Mouse (Mus musculus): Measurements from ENCODE around the gene Kcnmb4.

The Kcnmb4 gene

GRCm38 (mm10) chr10:116473759-116474549 is at the start of gene Kcnmb4:
Gene Kcnmb4 (minus strand): TSS chr10:116473878.
- no peak for DNase-seq (ENCODE audit: low read depth)

- DNase-seq (ENCODE audit: low read depth), result no peak
Measured at GRCm38 (mm10) chr10:116519588-116519987, 45.9 kb upstream of the Kcnmb4 start.

DNA sequence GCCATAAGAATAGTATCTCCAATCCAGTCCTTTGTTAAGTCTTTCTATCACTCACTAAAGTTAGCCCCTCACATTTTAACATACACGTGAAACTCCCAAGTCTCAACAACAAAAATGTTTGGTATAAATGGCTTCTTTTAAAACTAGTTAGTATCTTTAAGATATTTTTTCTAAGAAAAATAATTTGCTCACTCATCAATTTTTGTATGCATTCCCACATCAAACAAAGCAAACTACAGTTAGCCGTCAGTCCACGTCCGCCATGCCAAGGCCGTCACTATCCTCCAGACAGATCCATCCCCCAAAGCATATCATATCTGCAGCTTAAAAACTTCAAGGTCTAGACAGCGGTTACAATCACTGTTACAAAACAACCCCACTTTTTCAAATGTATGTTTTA is 41.9 kb upstream of the Kcnmb4 start:
- DNase-seq (ENCODE audit: low read depth), result no peak

DNA sequence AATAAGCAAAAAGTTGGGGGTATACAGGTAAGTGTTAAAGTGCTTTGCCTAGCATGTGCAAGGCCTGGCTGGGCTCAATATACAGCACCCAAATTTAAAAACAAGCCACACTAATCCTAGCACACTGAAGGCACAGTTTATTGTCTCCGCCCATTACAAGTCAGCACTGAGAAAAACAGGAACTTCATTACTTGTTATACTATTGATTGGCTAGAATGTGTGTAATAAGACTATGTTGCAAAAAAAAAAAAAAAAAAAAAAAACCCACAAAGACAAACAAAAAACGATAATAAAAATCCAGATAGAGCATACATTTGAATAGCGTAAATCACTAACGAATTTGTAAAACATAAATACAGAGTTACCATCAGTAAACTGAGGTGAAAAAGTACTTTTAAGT is 41.5 kb upstream of the Kcnmb4 start:
- DNase-seq (ENCODE audit: low read depth), result no peak

DNA sequence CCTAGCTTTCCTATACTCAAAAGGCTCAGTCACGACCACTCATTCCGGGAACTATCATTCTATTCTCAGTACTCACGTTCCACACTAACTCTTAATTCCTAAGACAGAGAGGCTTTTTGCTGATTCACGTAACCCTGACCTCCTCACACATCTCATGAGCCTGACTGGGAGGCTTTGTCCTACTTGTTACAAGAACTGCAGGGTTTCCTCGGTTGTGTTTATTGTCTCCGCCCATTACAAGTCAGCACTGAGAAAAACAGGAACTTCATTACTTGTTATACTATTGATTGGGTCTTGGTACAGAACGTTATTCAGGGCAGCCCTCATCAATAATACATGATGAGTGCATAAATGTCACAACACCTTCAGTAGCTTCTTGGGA is 39.6 kb upstream of the Kcnmb4 start:
- no peak for DNase-seq (ENCODE audit: low read depth)

DNA sequence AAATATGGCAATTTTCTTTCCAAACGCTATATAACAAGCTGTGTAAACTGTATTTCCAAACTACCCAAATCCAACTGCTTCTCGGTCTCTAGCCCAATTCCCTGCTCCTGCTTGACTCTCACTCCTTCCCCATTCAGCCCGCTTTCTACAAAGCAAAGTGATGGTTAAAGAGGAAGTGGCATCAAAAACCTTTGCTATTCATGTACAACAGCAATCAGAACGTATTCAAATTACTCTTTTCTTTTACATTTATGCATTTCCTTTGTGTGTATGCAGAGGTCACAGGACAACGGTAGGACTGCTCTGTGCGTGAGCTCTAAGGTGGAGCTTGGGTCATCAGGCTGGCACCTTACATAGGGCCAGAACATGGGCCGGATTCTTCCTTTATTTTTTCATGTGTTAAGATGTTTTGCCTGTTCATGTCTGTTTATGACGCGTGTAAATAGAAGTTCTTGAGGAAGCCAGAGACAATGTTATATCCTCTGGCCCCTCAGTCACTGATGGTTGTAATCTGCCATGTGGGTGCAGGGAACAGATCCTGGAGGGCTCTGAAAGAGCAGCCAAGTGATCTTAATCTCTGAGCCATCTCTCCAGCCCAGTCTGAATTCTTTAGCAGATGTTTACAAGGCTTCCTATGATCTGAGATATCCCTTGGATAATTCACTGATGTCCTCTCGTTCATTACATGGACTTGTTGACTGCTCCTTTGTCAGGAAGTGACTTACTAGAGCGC is 39.0 kb upstream of the Kcnmb4 start:
- DNase-seq (ENCODE audit: low read depth), result no peak

DNA sequence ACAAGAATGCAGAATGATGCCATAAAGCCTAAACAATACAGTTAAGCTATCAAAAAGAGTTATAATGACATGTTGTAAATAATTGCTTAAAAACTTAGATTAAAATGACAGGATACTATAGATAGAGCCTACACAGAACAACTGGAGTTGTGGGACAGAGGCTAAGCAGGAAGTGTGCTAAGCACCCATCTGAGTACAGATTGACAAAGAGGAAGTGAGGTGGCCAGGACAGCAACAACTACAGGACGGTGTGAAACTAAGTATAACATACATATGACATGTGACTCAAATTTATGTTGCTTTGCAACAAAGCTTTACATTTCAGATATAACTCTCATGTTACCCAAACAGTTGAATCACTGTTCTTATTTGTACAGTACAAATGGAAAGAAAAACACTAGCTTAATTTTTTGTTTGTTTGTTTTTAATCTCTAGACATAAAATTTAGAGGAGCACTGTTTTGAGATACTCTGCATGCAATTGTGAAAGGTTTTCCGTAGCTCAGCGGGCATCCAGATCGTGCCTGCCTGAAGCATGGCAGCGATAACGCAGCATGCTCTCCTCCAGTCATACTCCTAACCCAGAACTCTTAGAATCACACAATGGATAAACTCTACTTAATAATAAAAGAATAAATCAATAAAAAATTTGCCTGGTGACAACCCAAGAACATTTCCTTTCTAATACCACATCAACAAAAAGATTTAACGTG is 31.8 kb upstream of the Kcnmb4 start:
- no peak for DNase-seq (ENCODE audit: low read depth)

GRCm38 (mm10) chr10:116492768-116493167 is 19.1 kb upstream of the Kcnmb4 start:
- DNase-seq (ENCODE audit: low read depth), result no peak

- no peak for DNase-seq (ENCODE audit: low read depth)
Measured at GRCm38 (mm10) chr10:116486895-116487747, 13.4 kb upstream of the Kcnmb4 start.

DNA sequence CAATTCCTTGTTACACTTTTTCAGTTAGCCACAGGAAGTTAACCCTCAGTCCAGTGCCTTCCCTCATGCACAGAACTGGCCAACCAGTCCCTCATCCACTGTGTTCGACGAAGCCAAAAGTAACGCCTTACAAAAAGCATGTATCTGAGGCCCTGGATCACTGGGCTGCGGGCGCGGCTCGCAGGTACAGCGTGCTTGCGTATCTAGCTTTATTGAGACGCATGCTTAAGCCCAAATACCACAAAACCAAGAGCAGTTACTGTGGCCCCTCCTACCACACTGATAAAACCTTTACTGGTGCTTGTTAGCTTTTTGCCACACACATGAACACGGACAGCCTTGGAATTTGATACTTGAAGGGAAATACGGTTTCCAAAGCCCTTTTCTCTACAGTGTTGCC is 8.2 kb upstream of the Kcnmb4 start:
- DNase-seq (ENCODE audit: low read depth), result no peak

DNA sequence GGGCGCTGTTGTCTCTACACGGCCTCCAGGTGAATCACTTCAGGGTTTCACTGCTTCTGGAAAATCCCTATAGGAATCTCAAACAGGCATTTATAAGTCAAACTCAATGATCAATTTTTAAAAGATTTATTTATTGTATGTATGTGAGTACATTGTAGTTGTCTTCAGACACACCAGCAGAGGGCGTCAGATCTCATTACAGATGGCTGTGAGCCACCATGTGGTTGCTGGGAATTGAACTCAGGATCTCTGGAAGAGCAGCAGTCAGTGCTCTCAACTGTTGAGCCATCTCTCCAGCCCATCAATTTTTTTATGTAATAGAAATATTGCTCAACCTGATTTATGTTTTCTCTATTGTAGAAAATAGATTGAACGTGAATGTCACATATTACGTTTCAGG is 7.3 kb upstream of the Kcnmb4 start:
- no peak for DNase-seq (ENCODE audit: low read depth)

DNA sequence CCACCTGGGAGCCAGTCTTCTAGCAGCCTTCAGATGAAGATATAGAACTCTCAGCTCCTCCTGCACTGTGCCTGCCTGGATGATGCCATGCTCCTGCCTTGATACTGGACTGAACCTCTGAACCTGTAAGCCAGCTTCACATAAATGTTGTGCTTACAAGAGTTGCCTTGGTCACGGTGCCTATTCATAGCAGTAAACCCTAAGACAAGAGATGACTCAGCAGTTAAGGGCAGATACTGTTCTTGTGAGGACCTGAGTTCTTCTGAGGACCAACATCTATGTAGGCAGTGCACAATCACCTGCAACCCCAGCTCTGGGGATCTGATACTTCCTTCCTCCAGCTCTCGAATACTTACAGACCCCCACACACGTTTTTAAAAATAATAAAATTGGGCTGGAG is 2.9 kb upstream of the Kcnmb4 start:
- no peak for DNase-seq (ENCODE audit: low read depth)

DNA sequence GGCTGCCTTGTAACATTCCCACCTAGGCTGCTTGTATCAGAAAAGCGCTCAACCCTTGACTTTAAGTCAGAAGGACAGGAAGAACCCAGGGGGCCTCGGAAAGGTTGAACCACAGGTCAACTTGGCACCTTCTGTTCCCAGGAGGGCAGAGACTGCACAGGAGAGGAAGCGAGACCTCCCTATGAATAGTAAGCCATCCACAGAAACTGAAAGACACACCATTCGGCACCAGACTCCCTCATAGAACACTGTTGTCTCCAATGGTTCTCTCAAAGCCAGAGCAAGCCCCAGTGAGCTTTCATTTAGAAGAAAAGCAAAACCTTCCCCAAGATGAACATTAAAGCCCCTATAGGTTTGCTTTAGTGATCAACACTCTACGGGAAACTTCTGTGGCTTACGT is 2.0 kb upstream of the Kcnmb4 start:
- no peak for DNase-seq (ENCODE audit: low read depth)

DNA sequence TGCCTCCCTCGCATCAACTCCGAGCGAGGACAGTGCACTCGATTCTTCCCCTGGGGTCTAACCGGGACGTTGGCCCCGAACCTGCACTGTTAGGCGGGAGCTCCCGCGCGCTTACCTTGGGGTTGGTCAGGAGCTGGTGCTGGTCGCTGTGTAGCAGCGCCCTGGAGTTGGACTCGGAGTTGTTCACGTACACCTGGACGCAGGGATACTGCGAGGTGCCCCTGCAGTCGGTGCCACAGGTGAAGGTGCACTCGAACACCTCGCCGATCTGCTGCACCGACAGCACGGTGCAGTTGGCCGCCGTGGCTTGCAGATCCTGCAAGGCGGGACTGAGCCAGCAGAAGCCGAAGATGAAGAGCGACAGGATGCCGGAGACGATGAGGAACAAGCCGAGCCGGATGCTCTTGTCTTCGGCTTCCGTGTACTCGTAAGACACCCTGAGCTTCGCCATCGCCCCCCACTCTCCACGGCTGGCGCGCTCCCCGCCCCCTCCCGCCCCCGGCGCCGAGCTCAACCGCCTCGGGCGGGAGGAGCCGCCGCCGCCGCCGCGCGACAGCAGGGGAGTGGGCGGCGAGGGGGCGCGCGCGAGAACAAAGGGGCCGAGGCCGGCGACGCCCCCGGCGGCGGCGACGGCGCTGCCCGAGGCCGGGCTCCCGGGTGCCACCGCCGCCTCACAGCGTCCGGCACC is 463 bp downstream of the Kcnmb4 start:
- no peak for DNase-seq (ENCODE audit: low read depth)

- no peak for DNase-seq (ENCODE audit: low read depth)
Measured at GRCm38 (mm10) chr10:116472579-116472978, 1.1 kb downstream of the Kcnmb4 start.

DNA sequence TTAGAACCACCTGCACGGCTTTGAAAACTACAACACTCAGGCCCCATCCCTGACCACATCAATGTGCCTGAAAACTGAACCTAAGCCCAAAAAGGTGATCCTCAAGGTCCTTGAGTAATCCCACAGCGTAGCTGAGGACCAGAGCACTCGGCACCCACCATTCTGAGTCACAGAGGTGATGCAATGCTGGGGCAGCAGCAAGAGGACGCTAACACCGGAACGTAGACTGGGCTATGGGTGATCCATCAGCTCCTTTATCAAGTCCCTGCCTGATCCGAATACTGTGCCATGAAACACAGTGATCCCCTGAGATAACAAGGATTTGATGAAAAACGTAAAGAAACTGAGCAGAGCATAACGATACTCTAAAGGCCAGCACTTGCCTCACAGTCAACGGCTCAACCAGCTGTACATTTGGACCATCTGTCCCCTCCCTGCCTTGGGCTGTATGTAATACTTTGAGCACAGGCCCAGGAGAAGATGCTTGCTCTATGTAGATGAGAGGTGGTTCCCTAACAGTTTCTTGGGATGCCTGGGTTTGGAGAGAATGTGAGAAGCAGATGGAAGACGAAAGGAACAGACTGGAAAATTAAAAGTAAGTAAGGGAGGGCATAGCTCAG is 3.3 kb downstream of the Kcnmb4 start:
- DNase-seq (ENCODE audit: low read depth), result no peak

DNA sequence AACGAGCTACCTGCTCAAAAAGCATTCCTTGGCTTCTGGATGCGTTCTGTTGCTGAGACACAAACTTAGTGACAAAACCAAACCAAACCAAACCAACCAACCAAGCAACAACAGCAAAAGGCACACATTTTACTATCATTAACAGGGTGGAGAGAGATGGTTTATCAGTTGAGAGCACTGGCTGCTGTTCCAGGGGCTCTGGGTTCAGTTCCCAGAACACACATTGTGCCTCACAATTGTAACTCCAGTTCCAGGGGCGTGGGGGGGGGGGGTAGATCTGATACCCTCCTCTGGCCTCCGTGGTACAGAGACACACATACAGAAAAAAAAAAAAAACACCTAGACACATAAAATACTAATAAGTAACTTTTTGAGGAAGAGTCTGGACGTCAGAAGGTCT is 5.6 kb downstream of the Kcnmb4 start:
- DNase-seq (ENCODE audit: low read depth), result no peak

- DNase-seq (ENCODE audit: low read depth), result no peak
Measured at GRCm38 (mm10) chr10:116463753-116464345, 9.8 kb downstream of the Kcnmb4 start.

GRCm38 (mm10) chr10:116461443-116461842 is 12.2 kb downstream of the Kcnmb4 start:
- no peak for DNase-seq (ENCODE audit: low read depth)

GRCm38 (mm10) chr10:116458786-116459185 is 14.9 kb downstream of the Kcnmb4 start:
- DNase-seq (ENCODE audit: low read depth), result no peak

- DNase-seq (ENCODE audit: low read depth), result no peak
Measured at GRCm38 (mm10) chr10:116452771-116453170, 20.9 kb downstream of the Kcnmb4 start.
